Mouse (Mus musculus): ENCODE data around the gene Evpl. TPM values are rescaled to one million over a fixed set of nuclear protein-coding genes. Genes with fewer than 3 reads are reported as not detected.

Evpl gene
- polyA plus RNA-seq, 1 experiment = 6.8 TPM

DNA sequence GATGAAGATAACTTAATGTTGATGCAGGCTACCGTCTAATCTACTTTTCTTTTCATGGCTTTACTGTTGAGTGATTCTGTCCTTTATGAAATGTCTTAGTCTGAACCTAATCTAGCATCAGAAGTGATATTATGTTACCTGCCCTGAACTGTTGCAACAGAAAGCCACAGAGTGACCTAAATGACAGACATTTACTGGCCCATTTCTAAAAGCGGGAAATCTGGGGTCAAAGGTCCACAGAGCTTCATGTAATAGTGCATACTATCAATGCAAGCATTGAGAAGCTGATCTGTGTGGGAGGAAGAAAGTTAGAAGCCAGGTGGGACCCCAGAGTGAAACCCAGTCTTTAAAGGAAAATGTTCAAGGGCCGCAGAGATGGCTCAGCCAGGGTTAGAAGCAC lies 34.7 kb downstream of the Evpl start:
- DNase-seq = no peak
- Histone ChIP-seq H3K4me3 (ENCODE audit: insufficient read depth, low read depth, low read length) (no peak overlapping the region), H3K27me3 (replicated peaks; ENCODE audit: control insufficient read depth, insufficient read depth, low read length) (no peaks in the 10 kb centered on the region), H3K36me3 (ENCODE audit: control insufficient read depth, insufficient read depth, low read length) (no peaks in the 10 kb centered on the region), H3K4me1 (ENCODE audit: control insufficient read depth, insufficient read depth, low read length) (peaks cover 4% of the 10 kb centered on the region; the same call in 1 of the 2 replicates), H3K27ac (ENCODE audit: insufficient read depth, low read depth, low read length) (no peak overlapping the region)
- WGBS = 84% methylated on average over 3 of the region's 3 CpGs
- no peak for TF ChIP-seq CTCF (conservative IDR thresholded peaks at IDR 0.05; ENCODE audit: insufficient read depth, insufficient read length, low read depth, low read length)
- TF ChIP-seq POLR2A (IDR thresholded peaks at IDR 0.05; ENCODE audit: low read depth, low read length) = no peak

DNA sequence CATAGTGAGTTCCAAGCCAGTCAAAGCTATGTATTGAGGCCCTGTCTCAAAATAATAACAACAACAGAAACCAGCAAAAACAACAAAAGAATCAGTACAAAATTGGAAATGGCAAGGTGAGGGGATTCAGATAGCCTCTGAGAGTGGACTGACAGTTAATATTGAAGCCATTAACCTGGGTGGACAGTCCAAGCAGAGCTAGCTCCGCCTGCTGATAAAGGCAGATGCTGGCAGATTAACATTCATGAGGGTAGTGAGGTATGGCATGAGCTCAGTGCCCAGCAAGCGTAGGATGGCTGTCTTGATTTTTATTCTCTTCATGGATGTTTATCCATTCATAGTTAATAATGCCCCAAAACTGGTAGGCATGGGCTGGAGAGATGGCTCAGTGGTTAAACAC lies 36.7 kb downstream of the Evpl start:
- Histone ChIP-seq H3K27ac (ENCODE audit: insufficient read depth, low read depth, low read length) (0 out of 2 replicates have a peak overlapping the region, but pooled peaks have one; percentile 11), H3K27me3 (replicated peaks; ENCODE audit: control insufficient read depth, insufficient read depth, low read length) (no peaks in the 10 kb centered on the region), H3K4me1 (ENCODE audit: control insufficient read depth, insufficient read depth, low read length) (peaks cover 4% of the 10 kb centered on the region; the same call in 1 of the 2 replicates), H3K4me3 (ENCODE audit: insufficient read depth, low read depth, low read length) (no peak overlapping the region), H3K36me3 (ENCODE audit: control insufficient read depth, insufficient read depth, low read length) (no peaks in the 10 kb centered on the region; the same call in 1 of the 2 replicates)
- TF ChIP-seq CTCF (conservative IDR thresholded peaks at IDR 0.05; ENCODE audit: insufficient read depth, insufficient read length, low read depth, low read length) (0 out of 2 replicates have a peak, but pooled peaks have one; percentile 1), POLR2A (IDR thresholded peaks at IDR 0.05; ENCODE audit: low read depth, low read length) (no peak)
- DNase-seq = peak; percentile 63
- 50% methylated on average over 2 of the region's 2 CpGs for WGBS

DNA sequence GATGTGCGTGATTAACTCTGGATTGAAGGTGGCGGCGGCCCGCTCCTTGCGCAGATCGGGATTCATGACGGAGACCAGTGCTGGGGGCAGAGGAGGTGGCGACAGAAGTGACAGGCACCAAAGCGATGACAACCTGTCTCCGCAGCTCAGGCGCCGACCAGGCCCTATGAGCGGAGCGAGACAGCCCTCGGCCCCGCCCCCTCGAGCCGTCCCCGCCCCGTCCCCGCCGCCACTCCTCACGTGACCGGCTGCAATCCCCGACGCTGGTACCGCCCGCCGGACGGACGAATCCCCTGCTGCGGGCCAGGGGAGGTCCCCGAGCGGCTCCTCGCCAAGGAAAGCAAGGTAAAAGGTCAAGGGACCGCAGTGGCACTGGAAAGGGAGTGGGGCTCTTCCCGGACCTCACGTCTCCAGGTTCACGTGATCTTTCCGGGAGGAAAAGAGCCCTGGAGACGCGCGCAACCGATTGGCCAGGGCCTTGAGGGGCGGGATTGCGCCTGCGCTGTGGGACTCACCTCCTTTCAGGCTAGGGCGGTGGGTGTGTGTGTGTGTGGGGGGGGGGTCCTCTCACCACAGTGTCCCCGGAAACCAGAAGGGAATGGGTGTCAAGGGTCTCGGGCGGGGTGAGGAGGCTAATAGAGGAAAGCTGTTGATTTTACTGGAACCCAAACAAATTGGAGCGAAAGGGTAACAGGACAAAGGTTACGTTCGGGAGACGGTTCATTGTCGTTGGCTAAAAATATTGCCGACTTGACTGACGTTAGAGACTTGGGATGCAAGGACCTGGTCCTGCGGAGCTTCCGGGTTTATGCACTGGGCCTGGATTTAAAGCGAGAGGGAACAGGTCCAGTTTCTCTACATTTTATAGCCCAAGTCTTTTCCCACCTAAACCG lies 39.0 kb downstream of the Evpl start, which contains the start of the genes Ten1 and Acox1:
Gene Ten1 (plus strand): TSS at position 217 of the 893 bp plus-strand sequence.
Gene Acox1 (minus strand): TSS at position 407 of the 893 bp plus-strand sequence.
- WGBS = under 1% methylated on average over 62 of the region's 62 CpGs
- no peaks in the 10 kb centered on the region; the same call in 1 of the 2 replicates for H3K36me3 ChIP-seq (ENCODE audit: control insufficient read depth, insufficient read depth, low read length)
- TF ChIP-seq POLR2A (IDR thresholded peaks at IDR 0.05; ENCODE audit: low read depth, low read length) (peak; percentile 98), CTCF (conservative IDR thresholded peaks at IDR 0.05; ENCODE audit: insufficient read depth, insufficient read length, low read depth, low read length) (no peak)
- peak; percentile 99 for DNase-seq
- H3K4me3 ChIP-seq (ENCODE audit: insufficient read depth, low read depth, low read length) = peak within 1 kb of the TSS; percentile 76
- peak within 1 kb of the TSS; percentile 94 for H3K27ac ChIP-seq (ENCODE audit: insufficient read depth, low read depth, low read length)
- H3K27me3 ChIP-seq (replicated peaks; ENCODE audit: control insufficient read depth, insufficient read depth, low read length) = no peaks in the 10 kb centered on the region
- H3K4me1 ChIP-seq (ENCODE audit: control insufficient read depth, insufficient read depth, low read length) = peaks cover 11% of the 10 kb centered on the region; the same call in 1 of the 2 replicates

DNA sequence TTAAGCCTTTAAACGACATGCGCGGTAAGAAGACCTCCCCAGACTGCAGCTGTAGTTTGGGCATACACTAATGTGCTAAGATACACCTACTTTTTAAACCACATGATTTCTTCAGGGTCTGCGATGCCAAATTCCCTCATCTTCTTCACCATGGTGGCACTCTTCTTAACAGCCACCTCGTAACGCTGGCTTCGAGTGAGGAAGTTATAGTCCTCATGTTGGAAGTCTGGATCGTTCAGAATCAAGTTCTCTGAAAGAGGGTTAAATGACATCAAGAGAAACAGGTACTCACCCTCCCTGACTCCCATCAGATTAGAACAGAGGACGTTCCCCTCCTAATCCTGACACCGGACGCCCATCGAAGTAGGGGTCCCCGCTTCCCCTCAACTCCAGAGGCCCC lies 39.7 kb downstream of the Evpl start:
- Histone ChIP-seq H3K4me3 (ENCODE audit: insufficient read depth, low read depth, low read length) (peak overlapping the region; percentile 76), H3K36me3 (ENCODE audit: control insufficient read depth, insufficient read depth, low read length) (no peaks in the 10 kb centered on the region; the same call in 1 of the 2 replicates), H3K4me1 (ENCODE audit: control insufficient read depth, insufficient read depth, low read length) (peaks cover 11% of the 10 kb centered on the region; the same call in 1 of the 2 replicates), H3K27me3 (replicated peaks; ENCODE audit: control insufficient read depth, insufficient read depth, low read length) (no peaks in the 10 kb centered on the region), H3K27ac (ENCODE audit: insufficient read depth, low read depth, low read length) (peak overlapping the region; percentile 89)
- peak; percentile 28 for DNase-seq
- WGBS = 6% methylated on average over 13 of the region's 13 CpGs
- TF ChIP-seq POLR2A (IDR thresholded peaks at IDR 0.05; ENCODE audit: low read depth, low read length) (no peak), CTCF (conservative IDR thresholded peaks at IDR 0.05; ENCODE audit: insufficient read depth, insufficient read length, low read depth, low read length) (no peak)

DNA sequence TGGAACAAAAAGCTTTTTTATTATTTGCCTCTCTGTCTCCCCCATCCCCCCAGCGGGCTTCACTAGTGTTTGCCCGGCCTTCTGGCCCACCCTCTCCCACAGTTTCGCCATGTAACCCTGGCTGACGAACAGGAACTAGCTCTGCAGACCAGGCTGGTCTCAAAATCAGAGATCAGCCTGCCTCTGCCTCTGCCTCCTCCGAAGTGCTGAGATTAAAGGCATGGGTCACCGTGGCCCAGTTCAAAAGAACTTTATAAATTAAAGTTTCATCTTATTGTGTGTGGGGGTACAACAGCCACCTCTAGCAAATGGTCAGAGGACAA lies 40.3 kb downstream of the Evpl start:
- H3K36me3 ChIP-seq (ENCODE audit: control insufficient read depth, insufficient read depth, low read length) = no peaks in the 10 kb centered on the region; the same call in 1 of the 2 replicates
- peak overlapping the region; percentile 91 for H3K27ac ChIP-seq (ENCODE audit: insufficient read depth, low read depth, low read length)
- H3K27me3 ChIP-seq (replicated peaks; ENCODE audit: control insufficient read depth, insufficient read depth, low read length) = no peaks in the 10 kb centered on the region
- peaks cover 11% of the 10 kb centered on the region; the same call in 1 of the 2 replicates for H3K4me1 ChIP-seq (ENCODE audit: control insufficient read depth, insufficient read depth, low read length)
- WGBS = 63% methylated on average over 6 of the region's 6 CpGs
- TF ChIP-seq POLR2A (IDR thresholded peaks at IDR 0.05; ENCODE audit: low read depth, low read length) = no peak
- no peak for TF ChIP-seq CTCF (conservative IDR thresholded peaks at IDR 0.05; ENCODE audit: insufficient read depth, insufficient read length, low read depth, low read length)
- DNase-seq = no peak
- peak overlapping the region; percentile 76 for H3K4me3 ChIP-seq (ENCODE audit: insufficient read depth, low read depth, low read length)

DNA sequence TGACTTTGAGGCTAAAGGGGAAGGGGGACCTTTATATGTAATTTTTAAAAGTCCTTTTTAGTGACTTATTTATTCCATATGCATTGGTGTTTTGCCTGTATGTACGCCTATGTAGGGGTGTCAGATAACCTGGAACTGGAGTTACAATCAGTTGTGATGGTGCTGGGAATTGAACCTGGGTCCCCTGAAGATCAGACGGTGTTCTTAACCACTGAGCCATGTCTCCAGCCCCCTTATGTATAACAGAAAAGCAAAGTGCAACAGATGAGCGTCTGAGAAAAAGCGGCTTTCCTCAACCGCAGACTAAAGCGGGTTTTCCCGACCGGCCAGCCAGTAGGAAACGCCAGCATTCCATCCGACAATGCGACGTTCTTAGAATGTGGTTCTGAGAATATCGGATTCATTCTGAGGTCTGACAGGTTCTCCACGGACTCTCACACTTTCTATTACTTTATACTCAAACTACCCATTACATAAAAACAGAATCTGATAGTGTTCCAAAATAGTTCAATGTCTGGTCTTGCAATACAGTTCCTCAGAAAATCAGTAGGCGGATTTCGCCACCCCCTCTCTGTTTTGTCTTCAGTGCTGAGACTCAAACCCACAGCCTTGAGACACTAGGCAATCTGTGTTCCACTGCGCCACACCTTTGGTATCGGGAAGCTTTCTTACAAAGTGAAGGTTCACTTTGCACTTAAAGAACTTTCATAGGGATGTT lies 40.9 kb downstream of the Evpl start:
- peaks cover 11% of the 10 kb centered on the region; the same call in 1 of the 2 replicates for H3K4me1 ChIP-seq (ENCODE audit: control insufficient read depth, insufficient read depth, low read length)
- DNase-seq = no peak
- H3K27me3 ChIP-seq (replicated peaks; ENCODE audit: control insufficient read depth, insufficient read depth, low read length) = no peaks in the 10 kb centered on the region
- H3K4me3 ChIP-seq (ENCODE audit: insufficient read depth, low read depth, low read length) = peak overlapping the region; percentile 76
- H3K27ac ChIP-seq (ENCODE audit: insufficient read depth, low read depth, low read length) = peak overlapping the region; percentile 91
- no peaks in the 10 kb centered on the region; the same call in 1 of the 2 replicates for H3K36me3 ChIP-seq (ENCODE audit: control insufficient read depth, insufficient read depth, low read length)
- TF ChIP-seq POLR2A (IDR thresholded peaks at IDR 0.05; ENCODE audit: low read depth, low read length) = no peak
- 77% methylated on average over 18 of the region's 18 CpGs for WGBS

All from kidney, adult 2 months (tissue).